Mouse (Mus musculus): ENCODE data around the gene Ppm1e. TPM values are rescaled to one million over a fixed set of nuclear protein-coding genes. Genes with fewer than 3 reads are reported as not detected.

Gene Ppm1e
- 1.5 TPM for polyA plus RNA-seq (2014; fragmentation: Illumina TruSeq; extraction: RNeasy Lipid Tissue Mini Kit (QIAGEN cat#74804); ENCODE audit: low read depth, low replicate concordance)

DNA sequence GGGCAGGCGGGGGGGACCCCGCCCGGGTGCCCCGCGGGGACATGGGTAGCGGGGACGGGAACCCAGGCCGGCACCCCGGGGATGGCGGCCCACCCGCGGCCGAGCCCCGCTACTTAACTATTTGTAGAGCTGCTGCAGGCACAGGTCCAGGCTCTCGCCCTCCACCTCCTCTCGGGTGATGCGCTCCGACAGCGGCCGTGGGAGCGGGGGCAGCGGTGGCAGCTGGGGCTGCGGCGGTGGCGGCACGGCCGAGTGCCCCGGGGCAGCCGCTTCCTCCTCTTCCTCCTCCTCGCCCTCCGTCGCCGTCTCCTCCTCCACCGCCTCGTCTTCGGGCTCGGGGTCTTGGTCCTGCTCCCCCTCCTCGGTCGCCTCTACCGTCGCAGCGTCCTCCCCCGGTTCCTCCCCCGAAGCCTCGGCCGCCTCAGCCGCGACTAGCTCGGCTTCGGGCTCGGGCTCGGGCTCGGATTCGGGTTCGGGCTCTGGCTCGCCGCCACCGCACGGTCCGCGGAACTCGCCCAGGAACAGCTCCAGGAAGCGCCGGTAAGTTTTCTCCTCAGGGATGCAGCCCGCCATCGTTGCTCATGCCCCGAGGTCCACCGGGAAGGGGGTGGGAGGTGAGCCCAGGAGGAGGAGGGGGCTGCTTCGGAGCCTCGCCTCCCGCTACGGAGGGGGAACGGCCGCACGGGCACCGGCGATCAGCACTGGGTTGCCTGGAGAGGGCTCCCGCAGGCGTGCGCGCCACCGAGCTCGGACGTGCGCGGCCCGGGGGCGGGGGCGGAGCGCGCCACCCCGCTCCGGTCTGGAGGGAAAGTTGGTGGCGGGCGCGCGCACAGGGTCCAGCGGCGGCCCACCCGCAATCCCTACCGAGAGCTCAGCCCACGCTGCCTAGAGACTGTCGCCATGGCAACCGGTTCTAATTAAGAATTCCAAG, at the start of gene Ppm1e:
Ppm1e (minus strand) TSS at position 693 of the 931 bp plus-strand sequence.

DNA sequence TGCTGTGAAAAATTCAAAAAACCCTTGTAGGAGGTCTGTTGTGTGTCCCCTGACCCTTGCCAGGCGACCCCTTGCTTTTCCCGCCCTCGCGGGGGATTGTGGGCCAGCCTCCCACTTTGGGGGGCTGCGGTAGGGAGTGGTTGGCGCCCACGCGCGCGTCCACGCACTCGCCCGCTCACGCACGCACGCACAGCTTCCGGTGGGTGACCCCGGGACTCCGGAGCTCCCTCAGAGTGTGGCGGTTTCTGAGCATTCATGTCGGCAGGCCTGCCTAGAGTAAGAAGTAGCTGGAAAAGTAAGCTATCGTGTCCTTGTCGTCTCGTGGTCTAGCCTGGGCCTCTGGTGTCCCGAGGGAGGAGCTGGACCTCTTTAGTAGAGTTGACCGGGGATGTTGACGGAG, 46.1 kb upstream of the Ppm1e start, which contains the start of the genes Rad51c and Tex14:
Rad51c (minus strand) TSS at position 79 of the 400 bp plus-strand sequence.
Tex14 (plus strand) TSS at position 190 of the 400 bp plus-strand sequence.

Other genes starting within 250 kb of the Ppm1e start
- gene Ska2, start 249.8 kb downstream of the Ppm1e start, polyA plus RNA-seq (2014; fragmentation: Illumina TruSeq; extraction: RNeasy Lipid Tissue Mini Kit (QIAGEN cat#74804); ENCODE audit: low read depth, low replicate concordance) = 9.4 TPM
- 18.0 TPM for gene Trim37, start 231.9 kb downstream of the Ppm1e start, polyA plus RNA-seq (2014; fragmentation: Illumina TruSeq; extraction: RNeasy Lipid Tissue Mini Kit (QIAGEN cat#74804); ENCODE audit: low read depth, low replicate concordance)
- 2.2 TPM for gene Rad51c, start 45.9 kb upstream of the Ppm1e start, polyA plus RNA-seq (2014; fragmentation: Illumina TruSeq; extraction: RNeasy Lipid Tissue Mini Kit (QIAGEN cat#74804); ENCODE audit: low read depth, low replicate concordance)
- gene Tex14, start 46.0 kb upstream of the Ppm1e start, polyA plus RNA-seq (2014; fragmentation: Illumina TruSeq; extraction: RNeasy Lipid Tissue Mini Kit (QIAGEN cat#74804); ENCODE audit: low read depth, low replicate concordance) = 2.5 TPM
- gene Gm11492, start 207.6 kb upstream of the Ppm1e start, polyA plus RNA-seq (2014; fragmentation: Illumina TruSeq; extraction: RNeasy Lipid Tissue Mini Kit (QIAGEN cat#74804); ENCODE audit: low read depth, low replicate concordance) = 2.0 TPM
- gene Sept4, start 209.9 kb upstream of the Ppm1e start, polyA plus RNA-seq (2014; fragmentation: Illumina TruSeq; extraction: RNeasy Lipid Tissue Mini Kit (QIAGEN cat#74804); ENCODE audit: low read depth, low replicate concordance) = 38.3 TPM
- gene Mtmr4, start 233.1 kb upstream of the Ppm1e start, polyA plus RNA-seq (2014; fragmentation: Illumina TruSeq; extraction: RNeasy Lipid Tissue Mini Kit (QIAGEN cat#74804); ENCODE audit: low read depth, low replicate concordance) = 27.5 TPM

Data from adipose tissue, adult 10 weeks (tissue).